Mouse (Mus musculus) lung, postnatal 0 days (tissue): Measurements from ENCODE around the gene Fgf9.
A peak's percentile ranks its signal among the peaks of the same experiment; 100 is the strongest.

Source experiments
- CTCF ChIP-seq: IDR thresholded peaks from 2 replicates; pipeline ENCODE4 v1.5.1; 2016; ENCODE audit warnings: antibody characterized with exemption, mild to moderate bottlenecking
- EP300 ChIP-seq: IDR thresholded peaks from 2 replicates; pipeline ENCODE4 v1.6.1; 2016; ENCODE audit warnings: antibody characterized with exemption, mild to moderate bottlenecking, control low read depth

GRCm38 (mm10) chr14:58084240-58084639 is 13.9 kb downstream of the Fgf9 start:
- TF ChIP-seq CTCF (0 out of 2 replicates have a peak, but pooled peaks have one; percentile 11), EP300 (no peak)
